Mouse (Mus musculus) hindbrain, embryonic 16.5 days (tissue): ENCODE measurements around the gene Pten. TPM values are rescaled to one million over a fixed set of nuclear protein-coding genes. Genes with fewer than 3 reads are reported as not detected.
A peak's percentile ranks its signal among the peaks of the same experiment; 100 is the strongest.

Experiments
- ATAC-seq: fragments of 200-750 bp; cut with Nextera tagmentation; 2 replicates; pipeline ENCODE4 v1.8.0; 2017; ENCODE audit warnings: moderate TSS enrichment, moderate library complexity
- H3K27ac ChIP-seq: fragments of 300-500 bp; sonication (generic); 2 replicates; pipeline ENCODE4 v1.5.1; 2014; ENCODE audit warnings: low read depth, mild to moderate bottlenecking, control low read depth, low read length, moderate library complexity
- H3K27me3 ChIP-seq: fragments of 300-500 bp; sonication (generic); replicated peaks from 2 replicates; pipeline ENCODE4 v1.6.1; 2014; ENCODE audit warnings: low read length; ENCODE audit not compliant: control insufficient read depth, insufficient read depth
- H3K36me3 ChIP-seq: fragments of 300-500 bp; sonication (generic); 2 replicates; pipeline ENCODE4 v1.6.1; 2014; ENCODE audit warnings: mild to moderate bottlenecking, low read length, moderate library complexity, mixed read lengths; ENCODE audit not compliant: control insufficient read depth, insufficient read depth
- H3K4me1 ChIP-seq: fragments of 300-500 bp; sonication (generic); 2 replicates; pipeline ENCODE4 v1.6.1; 2014; ENCODE audit warnings: low read depth, low read length; ENCODE audit not compliant: control insufficient read depth, insufficient read depth
- H3K4me2 ChIP-seq: fragments of 300-500 bp; sonication (generic); 2 replicates; pipeline ENCODE4 v1.6.1; 2014; ENCODE audit warnings: mild to moderate bottlenecking, low read length, control low read depth, moderate library complexity
- H3K4me3 ChIP-seq: fragments of 300-500 bp; sonication (generic); 2 replicates; pipeline ENCODE4 v1.5.1; 2014; ENCODE audit warnings: mild to moderate bottlenecking, low read length, control low read depth, moderate library complexity
- H3K9ac ChIP-seq: fragments of 300-500 bp; sonication (generic); 2 replicates; pipeline ENCODE4 v1.6.1; 2014; ENCODE audit warnings: low read depth, mild to moderate bottlenecking, control low read depth, low read length, moderate library complexity
- H3K9me3 ChIP-seq: fragments of 300-500 bp; sonication (generic); 2 replicates; pipeline ENCODE4 v1.6.1; 2014; ENCODE audit warnings: mild to moderate bottlenecking, low read length, moderate library complexity; ENCODE audit not compliant: control insufficient read depth
- WGBS: fragments of 180-500 bp; shearing (Covaris S2); extraction: QIAGEN DNeasy Blood & Tissue Kit; methylation state at CpG from one replicate; pipeline ENCODE4 v1.1.7; 2014; 5-methylcytosine and 5-hydroxymethylcytosine counted together
- polyA plus RNA-seq: library from polyadenylated mRNA; unstranded; fragments of >200 nt; fragmentation: Nextera tagmentation; extraction: Ambion mirVana; gene quantifications from 2 replicates; pipeline ENCODE4 v1.2.1, GENCODE M21; 2015

The Pten gene
- polyA plus RNA-seq, 1 experiment from 2014 or later: 10.8 TPM

GRCm38 (mm10) chr19:32867181-32867897 lies 110.0 kb downstream of the Pten start:
- ATAC-seq: 0 out of 2 replicates have a peak, but pooled peaks have one; percentile 37
- WGBS: 4% methylated on average over 18 of the region's 18 CpGs

GRCm38 (mm10) chr19:32868560-32868959 lies 111.3 kb downstream of the Pten start:
- 49% methylated on average over 5 of the region's 5 CpGs for WGBS
- no peak overlapping the region for H3K27ac ChIP-seq
- H3K4me1 ChIP-seq: peaks cover 4% of the 10 kb centered on the region
- ATAC-seq: no peak
- no peaks in the 10 kb centered on the region for H3K9me3 ChIP-seq
- no peak overlapping the region for H3K9ac ChIP-seq
- no peak overlapping the region for H3K4me3 ChIP-seq
- no peak overlapping the region for H3K4me2 ChIP-seq
- no peaks in the 10 kb centered on the region for H3K36me3 ChIP-seq
- H3K27me3 ChIP-seq: no peaks in the 10 kb centered on the region

More at GRCm38 (mm10) chr19:32867181-32867897, 110.0 kb downstream of the Pten start:
- Histone ChIP-seq H3K36me3 (no peaks in the 10 kb centered on the region), H3K27ac (no peak overlapping the region), H3K4me1 (peaks cover 4% of the 10 kb centered on the region), H3K4me3 (peak overlapping the region; percentile 22), H3K9ac (peak overlapping the region; percentile 35; the same call in 1 of the 2 replicates), H3K4me2 (peak overlapping the region; percentile 55), H3K9me3 (no peaks in the 10 kb centered on the region), H3K27me3 (no peaks in the 10 kb centered on the region)

GRCm38 (mm10) chr19:32869053-32869680 lies 111.9 kb downstream of the Pten start:
- Histone ChIP-seq H3K9ac (no peak overlapping the region), H3K27me3 (no peaks in the 10 kb centered on the region), H3K4me1 (peaks cover 5% of the 10 kb centered on the region), H3K4me3 (no peak overlapping the region), H3K27ac (no peak overlapping the region), H3K9me3 (no peaks in the 10 kb centered on the region), H3K36me3 (no peaks in the 10 kb centered on the region), H3K4me2 (no peak overlapping the region)
- ATAC-seq: no peak
- WGBS: 47% methylated on average over 10 of the region's 10 CpGs

GRCm38 (mm10) chr19:32873904-32874637 lies 116.8 kb downstream of the Pten start:
- ATAC-seq: no peak
- 21% methylated on average over 7 of the region's 7 CpGs for WGBS
- H3K9ac ChIP-seq: no peak overlapping the region
- no peak overlapping the region for H3K27ac ChIP-seq
- peaks cover 3% of the 10 kb centered on the region for H3K4me1 ChIP-seq
- H3K27me3 ChIP-seq: no peaks in the 10 kb centered on the region
- H3K4me2 ChIP-seq: no peak overlapping the region
- H3K4me3 ChIP-seq: no peak overlapping the region
- no peaks in the 10 kb centered on the region for H3K36me3 ChIP-seq
- H3K9me3 ChIP-seq: no peaks in the 10 kb centered on the region

Other genes starting within 250 kb of the Pten start
- gene Papss2, start 161.7 kb upstream of the Pten start, polyA plus RNA-seq: 1.7 and 2.3 TPM in 2 replicates
- gene Atad1, start 17.7 kb upstream of the Pten start, polyA plus RNA-seq: 114 and 123 TPM in 2 replicates